Comparison of ENCODE assay signal across 8 mouse cellular contexts in the genomic region with DNA sequence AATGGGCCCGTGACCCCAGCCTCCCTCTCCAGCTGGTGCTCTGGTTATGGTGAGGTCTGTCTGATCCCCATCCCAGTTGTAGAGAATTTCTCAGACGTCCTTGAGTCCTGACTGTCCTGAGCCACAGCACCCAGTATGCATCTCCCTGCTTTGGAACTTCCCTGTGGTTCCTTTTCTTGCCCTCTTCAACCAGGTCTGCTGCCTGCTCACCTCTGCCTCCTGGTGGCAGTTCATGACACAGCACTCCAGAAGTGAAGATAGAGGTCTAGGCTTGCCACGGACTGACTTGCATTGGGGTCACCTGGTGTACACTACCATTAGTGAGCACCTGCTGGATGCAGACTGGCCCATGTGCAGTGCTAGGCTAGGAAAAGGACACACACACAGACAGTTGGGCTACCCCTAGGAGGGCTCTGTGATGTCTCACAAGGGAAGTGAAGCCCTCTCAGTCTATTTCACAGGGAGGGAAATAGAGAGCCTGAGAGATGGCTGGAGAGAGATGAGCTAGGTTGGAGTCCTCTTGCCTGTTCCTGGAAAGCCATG. TPM values are rescaled to one million over a fixed set of nuclear protein-coding genes. Genes with fewer than 3 reads are reported as not detected.
DNase-seq lines count a peak whose midpoint lies in the region; ATAC-seq lines count a peak whose summit lies in the region.

No protein-coding gene starts in this region.

- no peak for ATAC-seq in hindbrain, embryonic 11.5 days (ENCODE audit: low FRiP score)
- no peak; the same call in 1 of the 2 replicates for ATAC-seq in hindbrain, embryonic 16.5 days
- peak; percentile 35; the same call in 1 of the 2 replicates for ATAC-seq in forebrain, embryonic 15.5 days (replicated peaks)
- peak; percentile 65; the same call in 1 of the 2 replicates for ATAC-seq in midbrain, embryonic 13.5 days

- H3K36me3 ChIP-seq in hindbrain, embryonic 11.5 days (ENCODE audit: control insufficient read depth, insufficient read depth, low read length) = no peaks in the 10 kb centered on the region
- H3K36me3 ChIP-seq in hindbrain, embryonic 16.5 days (ENCODE audit: control insufficient read depth, insufficient read depth, low read length) = no peaks in the 10 kb centered on the region
- H3K36me3 ChIP-seq in forebrain, embryonic 15.5 days = no peaks in the 10 kb centered on the region
- H3K36me3 ChIP-seq in midbrain, embryonic 13.5 days = no peaks in the 10 kb centered on the region

- no peak overlapping the region for H3K4me3 ChIP-seq in hindbrain, embryonic 11.5 days (ENCODE audit: low read depth, low read length)
- H3K4me3 ChIP-seq in hindbrain, embryonic 16.5 days (ENCODE audit: low read length) = no peak overlapping the region
- no peak overlapping the region for H3K4me3 ChIP-seq in forebrain, embryonic 15.5 days
- H3K4me3 ChIP-seq in midbrain, embryonic 13.5 days (replicated peaks) = no peak overlapping the region

- no peak overlapping the region for H3K4me2 ChIP-seq in hindbrain, embryonic 11.5 days (replicated peaks; ENCODE audit: low read depth, low read length)
- H3K4me2 ChIP-seq in hindbrain, embryonic 16.5 days (ENCODE audit: low read length) = no peak overlapping the region
- no peak overlapping the region for H3K4me2 ChIP-seq in forebrain, embryonic 15.5 days (replicated peaks)
- H3K4me2 ChIP-seq in midbrain, embryonic 13.5 days (replicated peaks) = no peak overlapping the region

- WGBS in hindbrain, embryonic 11.5 days = 48% methylated on average over 3 of the region's 3 CpGs
- WGBS in hindbrain, embryonic 16.5 days = 54% methylated on average over 3 of the region's 3 CpGs
- 43% methylated on average over 3 of the region's 3 CpGs for WGBS in forebrain, embryonic 15.5 days
- WGBS in midbrain, embryonic 13.5 days = 52% methylated on average over 3 of the region's 3 CpGs

- H3K9me3 ChIP-seq in hindbrain, embryonic 11.5 days (ENCODE audit: control insufficient read depth, low read length) = no peaks in the 10 kb centered on the region
- no peaks in the 10 kb centered on the region for H3K9me3 ChIP-seq in hindbrain, embryonic 16.5 days (ENCODE audit: control insufficient read depth, low read length)
- no peaks in the 10 kb centered on the region for H3K9me3 ChIP-seq in forebrain, embryonic 15.5 days
- H3K9me3 ChIP-seq in midbrain, embryonic 13.5 days = no peaks in the 10 kb centered on the region

- no peak overlapping the region for H3K9ac ChIP-seq in hindbrain, embryonic 11.5 days (ENCODE audit: low read depth, low read length)
- no peak overlapping the region for H3K9ac ChIP-seq in hindbrain, embryonic 16.5 days (ENCODE audit: low read depth, low read length)
- no peak overlapping the region for H3K9ac ChIP-seq in forebrain, embryonic 15.5 days (replicated peaks)
- H3K9ac ChIP-seq in midbrain, embryonic 13.5 days (replicated peaks) = no peak overlapping the region

- H3K27me3 ChIP-seq in hindbrain, embryonic 11.5 days (ENCODE audit: control insufficient read depth, insufficient read depth, low read length) = no peaks in the 10 kb centered on the region
- H3K27me3 ChIP-seq in hindbrain, embryonic 16.5 days (replicated peaks; ENCODE audit: control insufficient read depth, insufficient read depth, low read length) = no peaks in the 10 kb centered on the region
- no peaks in the 10 kb centered on the region for H3K27me3 ChIP-seq in forebrain, embryonic 15.5 days
- no peaks in the 10 kb centered on the region for H3K27me3 ChIP-seq in midbrain, embryonic 13.5 days

- no peaks in the 10 kb centered on the region for H3K4me1 ChIP-seq in hindbrain, embryonic 11.5 days (replicated peaks; ENCODE audit: control insufficient read depth, insufficient read depth, low read length)
- H3K4me1 ChIP-seq in hindbrain, embryonic 16.5 days (ENCODE audit: control insufficient read depth, insufficient read depth, low read depth, low read length) = peaks cover 5% of the 10 kb centered on the region
- H3K4me1 ChIP-seq in forebrain, embryonic 15.5 days = no peaks in the 10 kb centered on the region
- H3K4me1 ChIP-seq in midbrain, embryonic 13.5 days (replicated peaks) = peaks cover 7% of the 10 kb centered on the region

- no peak overlapping the region for H3K27ac ChIP-seq in hindbrain, embryonic 11.5 days (ENCODE audit: low read depth, low read length)
- no peak overlapping the region for H3K27ac ChIP-seq in hindbrain, embryonic 16.5 days (ENCODE audit: low read depth, low read length)
- H3K27ac ChIP-seq in forebrain, embryonic 15.5 days (replicated peaks) = no peak overlapping the region
- no peak overlapping the region for H3K27ac ChIP-seq in midbrain, embryonic 13.5 days

- DNase-seq in hindbrain, embryonic 11.5 days (ENCODE audit: low spot score) = peak; percentile 74
- DNase-seq in ES-CJ7 (ENCODE audit: low read depth, low spot score) = peak; percentile 65
- DNase-seq in c-Kit-positive CD71-positive TER-119-negative erythroid progenitor cells, embryonic 14.5 days (ENCODE audit: low read depth) = peak; percentile 15
- DNase-seq in kidney, postnatal 4 days = peak; percentile 76 to 78
- peak; percentile 86 for DNase-seq in testis, postnatal 10 days (ENCODE audit: low spot score)

RNA-seq across cellular contexts. Expression of gene Bpifb4, which starts 8.1 kb away (rescaled TPM):
- not detected in 2 replicates for polyA plus RNA-seq in hindbrain, embryonic 11.5 days (2014; fragmentation: Nextera tagmentation; extraction: Ambion mirVana)
- not detected in 2 replicates for polyA plus RNA-seq in hindbrain, embryonic 16.5 days (2015; fragmentation: Nextera tagmentation; extraction: Ambion mirVana)
- polyA plus RNA-seq in forebrain, embryonic 15.5 days (2015; fragmentation: Nextera tagmentation; extraction: Ambion mirVana) = not detected in 2 replicates
- polyA plus RNA-seq in midbrain, embryonic 13.5 days (2015; fragmentation: Nextera tagmentation; extraction: Ambion mirVana) = not detected in 2 replicates

RNA-seq across cellular contexts. Expression of gene Bpifb3, which starts 11.9 kb away (rescaled TPM):
- 0.08 and 0.09 TPM in 2 replicates for polyA plus RNA-seq in hindbrain, embryonic 11.5 days (2014; fragmentation: Nextera tagmentation; extraction: Ambion mirVana)
- 0.09 TPM in 1 of 2 replicates, not detected in the other for polyA plus RNA-seq in hindbrain, embryonic 16.5 days (2015; fragmentation: Nextera tagmentation; extraction: Ambion mirVana)
- not detected in 2 replicates for polyA plus RNA-seq in forebrain, embryonic 15.5 days (2015; fragmentation: Nextera tagmentation; extraction: Ambion mirVana)
- not detected in 2 replicates for polyA plus RNA-seq in midbrain, embryonic 13.5 days (2015; fragmentation: Nextera tagmentation; extraction: Ambion mirVana)

RNA-seq across cellular contexts. Expression of gene Bpifb6, which starts 29.8 kb away (rescaled TPM):
- polyA plus RNA-seq in hindbrain, embryonic 11.5 days (2014; fragmentation: Nextera tagmentation; extraction: Ambion mirVana) = 0.08 TPM in 1 of 2 replicates, not detected in the other
- polyA plus RNA-seq in hindbrain, embryonic 16.5 days (2015; fragmentation: Nextera tagmentation; extraction: Ambion mirVana) = not detected in 2 replicates
- not detected in 2 replicates for polyA plus RNA-seq in forebrain, embryonic 15.5 days (2015; fragmentation: Nextera tagmentation; extraction: Ambion mirVana)
- polyA plus RNA-seq in midbrain, embryonic 13.5 days (2015; fragmentation: Nextera tagmentation; extraction: Ambion mirVana) = not detected in 2 replicates

RNA-seq across cellular contexts. Expression of gene Bpifa6, which starts 44.8 kb away (rescaled TPM):
- not detected in 2 replicates for polyA plus RNA-seq in hindbrain, embryonic 11.5 days (2014; fragmentation: Nextera tagmentation; extraction: Ambion mirVana)
- not detected in 2 replicates for polyA plus RNA-seq in hindbrain, embryonic 16.5 days (2015; fragmentation: Nextera tagmentation; extraction: Ambion mirVana)
- polyA plus RNA-seq in forebrain, embryonic 15.5 days (2015; fragmentation: Nextera tagmentation; extraction: Ambion mirVana) = not detected in 2 replicates
- polyA plus RNA-seq in midbrain, embryonic 13.5 days (2015; fragmentation: Nextera tagmentation; extraction: Ambion mirVana) = not detected in 2 replicates

RNA-seq across cellular contexts. Expression of gene Bpifb2, which starts 55.1 kb away (rescaled TPM):
- polyA plus RNA-seq in hindbrain, embryonic 11.5 days (2014; fragmentation: Nextera tagmentation; extraction: Ambion mirVana) = not detected in 2 replicates
- 0.11 and 0.14 TPM in 2 replicates for polyA plus RNA-seq in hindbrain, embryonic 16.5 days (2015; fragmentation: Nextera tagmentation; extraction: Ambion mirVana)
- not detected in 2 replicates for polyA plus RNA-seq in forebrain, embryonic 15.5 days (2015; fragmentation: Nextera tagmentation; extraction: Ambion mirVana)
- not detected in 2 replicates for polyA plus RNA-seq in midbrain, embryonic 13.5 days (2015; fragmentation: Nextera tagmentation; extraction: Ambion mirVana)

Comparison
In these comparisons a context has a peak if more than half of its experiments do, and no peak if none do; other contexts are left out.
1. ATAC-seq: peak in forebrain, embryonic 15.5 days (single experiment) and midbrain, embryonic 13.5 days (single experiment); none in hindbrain, embryonic 11.5 days (single experiment) and hindbrain, embryonic 16.5 days (single experiment).
2. DNase-seq: peak in every context shown above with its lines; median percentile 86 in testis, postnatal 10 days; 77 in kidney, postnatal 4 days; 74 in hindbrain, embryonic 11.5 days; 65 in ES-CJ7; 15 in c-Kit-positive CD71-positive TER-119-negative erythroid progenitor cells, embryonic 14.5 days.